Mouse (Mus musculus) liver, adult (tissue): ENCODE results near the gene Npcd.

Experiments
- GATA4 ChIP-seq: IDR thresholded peaks from 2 replicates; pipeline ENCODE4 v1.6.1; 2014; ENCODE audit warnings: mild to moderate bottlenecking, low read length; ENCODE audit not compliant: insufficient replicate concordance

Gene Npcd

DNA sequence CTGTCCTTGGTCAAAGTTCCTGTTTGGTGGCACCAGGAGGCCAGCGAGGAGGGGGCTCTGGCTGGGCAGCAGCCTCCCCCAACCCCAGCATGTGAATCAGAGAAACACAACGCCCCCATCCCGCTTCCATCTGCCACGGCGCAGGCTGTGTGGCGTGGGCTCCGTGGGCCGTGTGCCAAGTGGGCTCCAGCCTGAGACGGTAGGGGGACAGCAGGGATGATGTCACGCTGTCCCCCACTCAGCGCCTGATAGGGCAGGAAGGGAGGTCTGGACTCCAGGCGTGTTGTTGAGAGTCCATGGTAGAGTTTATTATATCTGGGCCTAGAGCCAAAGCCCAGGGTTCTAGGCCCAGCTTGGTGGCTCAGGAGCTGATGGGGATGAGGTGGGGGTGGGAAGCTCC is 37.8 kb downstream of the Npcd start:
- TF ChIP-seq GATA4 = no peak

DNA sequence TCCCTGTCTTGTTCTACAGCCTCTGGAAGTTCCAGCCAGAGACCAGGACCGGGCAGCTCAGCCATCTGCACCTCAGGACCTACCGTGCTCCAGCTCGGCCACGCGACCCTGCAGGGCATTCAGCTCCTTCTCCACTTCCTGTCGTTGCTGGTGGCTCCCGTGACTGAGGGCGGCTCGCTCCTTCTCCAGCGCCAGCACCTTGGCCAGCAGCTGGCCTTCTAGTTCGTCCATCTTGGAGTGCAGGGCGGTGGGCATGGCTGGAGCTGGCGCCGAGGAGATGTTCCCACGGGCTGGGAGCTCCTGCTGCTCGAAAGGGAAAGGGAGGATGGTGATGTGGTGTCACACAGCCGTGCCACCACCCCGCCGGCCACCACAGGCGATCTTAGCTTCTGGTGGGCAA is 39.9 kb downstream of the Npcd start:
- no peak for TF ChIP-seq GATA4

DNA sequence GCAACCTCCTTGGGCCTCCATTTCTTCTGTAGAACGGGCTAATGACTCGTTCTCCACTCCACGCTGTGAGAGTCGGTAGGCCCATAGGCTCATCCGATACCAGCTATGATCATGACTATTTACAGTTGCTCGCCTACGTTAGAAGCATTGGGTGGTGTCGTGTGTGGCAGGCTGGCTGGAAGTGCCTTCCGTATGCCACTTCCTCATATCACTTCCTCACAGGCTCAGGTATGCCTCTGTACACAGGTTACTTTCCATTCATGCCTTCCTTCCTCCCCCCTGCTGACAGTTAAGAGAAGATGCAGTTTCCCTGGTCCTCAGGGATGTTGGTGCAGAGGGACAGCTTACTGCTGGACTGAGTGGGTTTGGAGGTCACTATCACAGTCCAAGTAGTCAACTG is 41.0 kb downstream of the Npcd start:
- TF ChIP-seq GATA4 = no peak

DNA sequence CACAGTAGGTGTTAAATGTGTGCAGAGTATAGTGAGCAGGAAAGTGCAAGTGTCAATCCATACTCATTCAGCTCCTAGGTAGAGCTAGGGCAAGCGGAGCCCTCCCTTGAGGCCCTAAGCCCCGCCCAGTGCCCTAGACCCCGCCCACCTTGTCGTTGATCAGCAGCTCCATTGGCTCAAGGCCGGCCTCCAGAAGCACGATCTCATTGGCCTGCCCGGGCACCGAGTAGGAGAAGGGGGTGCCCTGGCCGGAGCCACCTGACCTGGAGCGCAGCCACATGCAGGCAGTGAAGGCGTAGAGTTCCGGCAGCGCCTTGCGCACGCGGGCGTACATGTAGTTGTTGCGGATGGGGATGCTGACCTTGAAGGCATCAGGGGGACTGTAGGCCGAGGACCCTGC is 41.6 kb downstream of the Npcd start:
- TF ChIP-seq GATA4 = no peak

DNA sequence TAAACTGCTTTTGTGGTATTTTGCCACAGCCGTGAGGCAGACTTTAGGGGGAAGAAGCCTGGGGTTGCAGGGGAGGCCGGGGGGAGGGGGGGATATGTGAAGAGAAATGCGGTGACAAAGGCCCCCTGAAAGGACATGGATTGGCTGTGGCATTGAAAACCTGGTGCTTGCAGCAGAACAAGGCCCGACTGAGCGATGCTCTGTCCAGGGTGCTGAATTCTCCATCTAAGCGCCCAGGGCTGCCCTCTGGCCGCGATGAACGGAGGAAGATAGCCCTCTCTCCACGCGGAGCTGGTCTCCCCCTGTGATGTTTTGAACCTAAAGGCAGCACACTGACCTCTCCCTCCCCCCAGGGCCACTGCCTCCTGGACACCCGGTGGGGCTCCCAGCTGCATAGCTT is 42.5 kb downstream of the Npcd start:
- no peak for TF ChIP-seq GATA4

DNA sequence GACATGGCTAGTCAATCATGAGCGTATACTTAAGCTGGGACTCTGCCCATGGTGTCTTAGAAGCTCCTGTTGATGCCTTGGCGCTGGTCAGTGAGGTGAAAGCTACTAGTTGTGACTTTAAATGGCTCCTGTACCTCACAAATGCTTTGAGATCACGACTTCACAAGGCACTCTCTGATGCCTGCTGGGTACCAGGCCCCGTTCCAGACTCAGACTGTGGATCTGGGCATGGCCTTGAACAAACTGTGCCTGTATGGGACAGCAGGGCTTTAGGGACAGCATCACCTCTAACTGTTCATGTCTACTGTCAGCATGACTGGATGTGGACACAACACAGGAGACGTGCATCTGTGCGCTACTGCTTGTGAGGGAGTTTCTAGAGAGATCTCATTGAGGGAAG is 43.1 kb downstream of the Npcd start:
- TF ChIP-seq GATA4 = no peak

DNA sequence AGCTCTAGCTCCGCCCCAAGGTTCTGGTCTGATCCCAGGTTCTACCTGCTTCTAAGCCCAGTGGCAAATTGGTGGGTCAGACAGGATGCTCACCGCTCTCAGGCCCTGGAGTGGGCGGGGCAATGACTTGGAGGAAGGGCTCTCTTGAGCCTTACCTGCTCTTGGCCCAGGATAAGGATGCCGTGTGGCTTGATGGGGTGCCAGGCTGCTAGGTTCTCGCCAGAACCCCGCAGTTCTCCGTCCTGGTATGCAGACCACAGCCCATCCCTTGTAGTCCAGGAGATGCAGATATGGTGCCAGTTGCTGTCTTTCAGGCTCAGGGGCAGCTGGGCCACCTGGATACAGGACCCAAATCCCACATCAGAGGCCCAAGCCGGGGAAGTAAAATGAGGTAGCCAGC is 43.9 kb downstream of the Npcd start:
- TF ChIP-seq GATA4 = no peak

DNA sequence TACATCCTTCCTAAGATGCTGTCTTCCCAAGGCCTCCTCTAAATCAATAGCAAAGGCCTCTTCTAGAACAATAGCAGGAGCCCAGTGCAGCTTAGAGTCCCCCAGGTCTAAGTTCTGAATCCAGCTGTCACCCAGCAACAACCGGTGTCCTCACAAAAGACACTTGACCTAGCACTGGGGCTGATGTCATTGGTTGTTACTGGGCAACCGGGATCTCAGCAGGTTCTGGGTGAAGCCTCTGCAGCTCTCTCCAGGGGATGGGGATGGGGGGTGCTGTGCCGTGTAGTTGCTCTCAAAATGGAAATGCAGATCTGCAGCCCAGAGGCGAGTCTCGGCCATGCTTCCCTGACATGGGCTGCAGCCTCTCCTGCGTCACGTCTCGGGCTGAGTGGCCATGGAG is 46.2 kb downstream of the Npcd start:
- TF ChIP-seq GATA4 = no peak

DNA sequence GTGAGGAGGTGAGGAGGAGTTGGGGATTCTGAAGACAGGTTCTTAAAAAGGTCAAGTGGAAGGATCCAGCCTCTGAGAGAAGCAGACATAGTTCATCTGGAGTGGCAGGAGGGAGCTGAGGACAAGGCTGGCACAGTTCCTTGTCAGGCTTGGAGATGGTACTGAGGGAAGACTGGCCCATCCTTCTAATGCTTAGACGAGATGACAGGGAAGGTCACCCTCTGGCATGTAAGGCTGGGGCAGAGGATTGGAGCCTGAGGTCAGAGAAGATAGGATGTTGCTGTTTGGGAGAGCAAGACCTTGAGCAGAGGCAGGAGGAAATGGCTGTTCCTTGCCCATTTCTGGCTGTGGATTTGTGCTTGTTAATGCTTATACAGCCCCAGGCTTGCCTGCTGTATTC is 49.0 kb downstream of the Npcd start:
- TF ChIP-seq GATA4 = no peak

DNA sequence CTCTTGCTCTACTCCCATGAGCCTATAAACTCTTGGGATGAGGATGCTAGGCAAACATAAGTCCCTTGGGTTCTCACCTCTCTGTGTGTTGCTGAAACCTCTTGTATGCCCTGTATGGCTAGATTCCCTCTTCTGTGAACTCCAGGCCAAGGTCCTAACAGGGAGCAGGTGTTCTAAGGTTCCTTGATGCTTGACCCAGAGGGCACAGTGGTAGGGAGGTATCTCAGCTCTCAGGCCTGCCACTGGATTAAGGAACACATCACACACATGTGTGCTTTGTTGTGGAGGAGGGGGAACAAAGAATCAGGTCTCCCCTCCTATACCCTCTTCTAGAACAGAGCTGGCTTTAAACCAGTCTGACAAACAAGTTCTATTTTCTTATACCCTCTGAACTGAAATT is 56.3 kb downstream of the Npcd start, which contains the start of gene Dnal4:
Gene Dnal4, minus strand, starts transcription at position 101 of the 400 bp plus-strand sequence.
- no peak for TF ChIP-seq GATA4

DNA sequence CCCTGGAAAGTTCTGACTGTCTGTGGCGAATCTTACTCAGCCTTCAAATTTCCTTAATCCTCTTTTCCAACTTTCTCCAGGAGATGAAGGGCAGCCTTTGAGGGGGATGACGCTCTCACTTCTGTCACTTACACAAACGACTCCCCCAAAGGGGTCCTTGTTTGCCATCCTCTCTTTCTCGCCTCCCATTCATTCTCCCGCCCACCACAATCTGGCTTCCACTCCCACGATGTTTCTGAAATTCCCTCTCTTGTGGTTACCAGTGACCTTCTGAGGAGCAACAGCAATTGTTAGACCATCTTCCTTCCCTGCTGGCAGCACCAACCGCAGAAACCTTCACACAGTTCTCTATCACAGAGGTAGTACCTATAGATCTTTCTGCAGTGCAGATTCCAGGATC is 58.4 kb downstream of the Npcd start:
- no peak for TF ChIP-seq GATA4

DNA sequence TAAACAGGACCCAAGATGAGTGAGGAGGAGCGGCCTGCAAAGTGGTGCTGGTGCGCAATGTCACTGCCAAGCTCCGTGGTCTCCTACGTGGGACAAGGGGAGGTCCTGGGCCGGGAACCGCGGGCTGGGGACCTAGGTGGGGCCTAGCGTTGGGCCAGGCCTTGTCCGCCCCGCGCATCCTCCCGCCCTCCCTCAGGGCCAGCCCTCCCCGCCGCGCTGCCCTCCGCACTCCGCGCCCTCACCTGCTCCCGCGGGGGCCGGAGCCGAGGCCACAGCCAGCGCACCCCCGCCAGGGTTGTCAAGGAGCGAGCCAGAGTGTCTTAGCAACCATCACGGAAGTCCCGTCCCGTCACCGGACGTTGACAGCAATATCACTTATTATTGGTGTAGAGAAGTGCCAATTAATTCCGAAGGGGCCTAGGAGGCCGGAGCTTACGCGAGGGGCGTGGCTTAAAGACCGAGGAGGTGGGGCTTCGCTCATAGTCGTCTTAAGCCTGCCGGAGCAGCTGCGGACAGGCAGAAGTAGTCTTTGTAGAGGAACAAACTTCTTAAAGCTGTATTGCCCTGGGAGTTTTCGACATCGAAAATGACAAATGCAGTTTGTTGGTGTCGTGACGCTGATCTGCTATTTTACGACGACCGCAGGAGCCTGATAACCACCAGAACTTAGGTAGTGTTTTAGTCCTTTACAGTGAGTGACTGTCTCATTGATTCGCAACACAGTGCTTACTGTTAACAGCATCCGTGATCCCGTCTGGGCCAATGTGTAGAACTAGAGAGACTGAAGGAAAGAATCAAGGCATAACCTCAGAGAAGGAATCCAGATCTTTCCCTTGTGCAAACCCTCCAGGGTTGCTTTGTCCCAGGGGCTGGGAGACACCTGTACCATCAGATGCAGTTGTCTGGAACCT is 59.7 kb downstream of the Npcd start:
- no peak for TF ChIP-seq GATA4

DNA sequence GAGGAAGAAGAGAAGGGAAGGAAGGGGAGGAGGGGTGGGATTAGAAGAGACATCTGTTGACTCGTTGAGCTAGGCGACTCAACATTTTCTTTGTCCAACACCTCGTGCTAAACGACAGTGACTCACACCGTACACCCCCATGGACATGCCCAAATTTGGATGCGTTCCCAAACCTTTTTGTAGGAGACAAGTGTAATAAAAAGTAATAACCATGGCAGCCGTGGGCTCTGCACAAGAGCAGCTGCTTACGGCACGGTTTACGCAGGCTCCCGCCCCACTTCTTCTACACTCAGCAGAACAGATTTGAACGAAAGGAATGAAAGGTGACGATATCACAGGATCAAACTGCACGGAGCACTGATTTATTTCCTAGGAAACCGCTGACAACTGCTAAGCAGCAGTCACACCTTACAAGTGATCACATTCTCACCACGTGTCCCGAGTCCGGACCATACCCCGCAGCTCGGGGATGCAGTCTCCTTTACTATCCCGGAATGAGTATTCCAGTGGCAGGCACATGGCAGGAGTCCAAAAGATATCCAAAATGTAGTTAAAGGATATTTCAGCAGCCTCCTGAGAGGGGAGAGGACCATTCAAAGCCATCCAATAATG is 63.3 kb downstream of the Npcd start:
- TF ChIP-seq GATA4 = no peak

DNA sequence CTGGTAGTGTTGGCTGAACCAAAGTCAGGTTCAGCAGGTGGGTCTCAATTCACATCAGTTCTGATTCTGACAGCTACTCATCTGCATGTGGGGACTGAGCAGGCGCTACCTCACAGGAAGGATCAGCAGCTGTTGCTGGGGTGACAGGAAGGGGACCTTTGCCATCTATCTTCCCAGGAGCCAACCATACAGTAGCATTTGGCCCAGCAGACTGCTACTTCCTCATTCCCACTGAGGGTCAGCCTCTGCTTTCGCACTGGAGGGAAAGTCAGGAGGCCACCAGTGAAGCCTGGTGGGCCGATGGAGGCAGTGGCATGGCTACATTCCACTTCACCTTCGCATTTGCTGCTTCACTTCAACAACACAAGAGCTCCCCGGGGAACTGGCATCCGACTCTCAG is 65.7 kb downstream of the Npcd start:
- TF ChIP-seq GATA4 = no peak

DNA sequence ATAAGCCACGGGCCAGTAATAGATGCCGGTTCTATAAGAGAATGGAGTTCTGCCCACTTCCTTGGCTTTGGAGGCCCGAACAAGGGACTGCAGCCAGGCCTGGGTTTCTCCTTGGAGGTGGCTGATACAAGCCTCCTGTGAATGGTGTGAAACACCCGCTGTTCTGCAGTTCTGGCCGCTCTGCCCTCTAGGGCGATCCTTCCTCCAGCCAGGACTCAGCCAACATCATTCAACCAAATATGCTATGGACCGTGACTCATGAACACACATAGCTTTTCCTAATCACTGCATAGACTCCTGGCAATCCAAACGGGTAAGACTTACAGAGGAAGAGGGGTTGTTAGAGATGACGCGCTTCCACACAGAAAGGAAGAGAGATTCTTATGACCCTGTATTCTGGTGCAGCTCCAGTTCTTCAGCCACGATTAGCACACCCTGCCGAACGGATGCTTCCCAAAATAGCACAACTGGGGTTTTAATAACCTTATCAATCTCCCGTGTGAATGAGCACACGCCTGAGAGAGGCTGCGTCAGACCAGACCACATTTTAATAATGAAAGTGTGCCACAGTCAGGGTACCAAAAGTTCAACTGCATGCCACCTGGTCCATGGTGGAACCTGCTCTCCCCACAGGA is 66.6 kb downstream of the Npcd start:
- TF ChIP-seq GATA4 = no peak

DNA sequence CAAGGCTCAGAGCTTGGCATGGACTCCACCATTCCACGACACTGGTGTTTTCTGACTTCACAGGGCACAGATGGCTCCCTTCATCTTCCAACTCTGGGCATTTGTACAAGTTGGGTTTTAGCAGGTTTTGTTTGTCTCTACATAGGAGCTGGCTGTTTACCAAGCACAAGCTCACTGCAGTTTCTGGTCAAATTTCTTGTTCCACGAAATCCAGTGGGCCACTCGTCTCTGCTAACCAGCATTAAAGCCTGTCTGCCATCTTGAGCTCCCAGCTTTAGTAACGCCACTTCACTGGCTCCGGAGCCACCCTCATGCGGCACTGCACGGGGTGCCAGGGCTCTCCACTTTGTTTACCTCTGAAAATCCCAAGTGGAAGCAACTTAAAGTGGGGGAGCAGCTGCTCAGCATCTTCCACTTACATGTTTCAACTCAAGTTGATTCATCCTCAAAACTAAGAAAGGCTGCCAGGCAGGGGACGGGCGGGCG is 67.4 kb downstream of the Npcd start:
- TF ChIP-seq GATA4 = no peak

DNA sequence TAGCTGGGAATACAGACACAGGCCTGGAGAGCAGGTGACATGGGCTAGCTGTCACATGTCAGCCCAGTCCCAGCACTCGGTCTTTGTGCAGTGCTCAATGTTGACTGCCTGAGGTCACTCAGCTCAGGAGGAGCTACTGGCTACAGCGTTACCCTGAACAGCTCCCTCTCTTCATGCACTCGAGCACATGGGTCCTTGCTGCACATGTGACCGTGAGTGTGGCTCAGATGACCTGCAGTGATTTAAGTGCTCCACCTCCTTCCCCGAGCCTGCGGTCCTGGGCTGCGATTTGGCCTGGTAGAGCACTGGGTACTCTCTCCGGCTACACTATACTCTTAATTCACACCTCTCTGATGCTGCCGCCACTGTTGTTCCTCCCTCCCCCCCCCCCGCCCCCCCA is 67.9 kb downstream of the Npcd start:
- no peak for TF ChIP-seq GATA4

DNA sequence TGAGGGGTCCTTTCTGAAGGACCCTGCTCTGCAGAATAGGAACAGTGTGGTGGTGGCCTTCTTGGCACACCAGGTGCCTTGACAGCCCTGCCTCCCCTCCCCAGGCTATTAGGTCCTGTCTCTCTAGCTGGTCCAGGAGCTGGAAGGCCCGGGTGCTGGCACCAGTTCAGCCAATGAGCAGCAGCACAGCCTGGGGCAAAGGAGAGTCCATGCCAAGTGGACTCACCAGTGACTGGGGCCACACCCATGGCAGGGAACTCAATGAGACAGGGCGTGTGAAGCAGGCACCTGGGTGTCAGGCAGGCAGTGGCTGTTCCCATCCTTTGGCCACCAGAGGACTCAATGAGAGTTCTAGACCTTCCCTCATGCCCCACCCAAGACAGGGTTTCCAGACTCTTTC is 68.7 kb downstream of the Npcd start:
- TF ChIP-seq GATA4 = no peak
